Mouse (Mus musculus) cortical plate, adult 2 months (tissue): ENCODE measurements around the gene Macrod2.

Experiments
- CTCF ChIP-seq: fragments of 200-500 bp; IDR thresholded peaks from 2 replicates; pipeline ENCODE4 v1.5.1; 2011; ENCODE audit warnings: mild to moderate bottlenecking, control low read depth, low read length; ENCODE audit not compliant: insufficient read depth; ENCODE audit errors: extremely low read depth
- POLR2A ChIP-seq: fragments of 200-500 bp; IDR thresholded peaks from 2 replicates; pipeline ENCODE4 v1.6.1; 2011; ENCODE audit warnings: mild to moderate bottlenecking, low read length, control low read depth; ENCODE audit not compliant: insufficient read depth; ENCODE audit errors: extremely low read depth

GRCm38 (mm10) chr2:141327296-141327695 lies 932.2 kb downstream of the Macrod2 start:
- no peak for TF ChIP-seq CTCF
- TF ChIP-seq POLR2A, result no peak
